Mouse (Mus musculus) cerebellum, adult 2 months (tissue): ENCODE results near the gene Pik3r1. TPM values are rescaled to one million over a fixed set of nuclear protein-coding genes. Genes with fewer than 3 reads are reported as not detected.

Source experiments
- DNase-seq, 2 experiments: peaks; one replicate each; pipeline ENCODE4 v3.0.0; 2021
- H3K27ac ChIP-seq: fragments of 200-500 bp; 2 replicates; pipeline ENCODE4 v1.5.1; 2012; ENCODE audit warnings: low read length, control low read depth, inconsistent platforms; ENCODE audit not compliant: insufficient read depth
- H3K27me3 ChIP-seq: fragments of 200-500 bp; 2 replicates; pipeline ENCODE4 v1.6.1; 2012; ENCODE audit warnings: inconsistent platforms, mild to moderate bottlenecking, low read length, moderate library complexity; ENCODE audit not compliant: control insufficient read depth, insufficient read depth
- H3K4me1 ChIP-seq: fragments of 200-500 bp; 2 replicates; pipeline ENCODE4 v1.6.1; 2011; ENCODE audit warnings: low read length; ENCODE audit not compliant: control insufficient read depth, insufficient read depth
- H3K4me3 ChIP-seq: fragments of 200-500 bp; replicated peaks from 2 replicates; pipeline ENCODE3; 2011; ENCODE audit warnings: mild to moderate bottlenecking, low read depth, low read length, control low read depth; ENCODE audit not compliant: insufficient read depth
- CTCF ChIP-seq: fragments of 200-500 bp; IDR thresholded peaks from 2 replicates; pipeline ENCODE4 v1.5.1; 2011; ENCODE audit warnings: low read depth, mild to moderate bottlenecking, control low read depth, low read length, moderate library complexity, borderline replicate concordance; ENCODE audit not compliant: insufficient read depth
- POLR2A ChIP-seq: fragments of 200-500 bp; IDR thresholded peaks from 2 replicates; pipeline ENCODE4 v1.6.1; 2011; ENCODE audit warnings: low read length, control low read depth, borderline replicate concordance; ENCODE audit not compliant: insufficient read depth
- WGBS: fragments of 180-500 bp; shearing (Covaris S2); methylation state at CpG from one replicate; pipeline ENCODE4 v1.1.7; 2018; 5-methylcytosine and 5-hydroxymethylcytosine counted together
- polyA plus RNA-seq: library from polyadenylated mRNA; depleted of rRNA; stranded (reverse); fragments of >200 nt; gene quantifications from 2 replicates; pipeline ENCODE4 v1.2.3, GENCODE M21; 2012

Gene Pik3r1
- polyA plus RNA-seq, 1 experiment, result 44.9 TPM

- no peak for TF ChIP-seq CTCF
- no peak for TF ChIP-seq POLR2A
- no peak overlapping the region for H3K4me3 ChIP-seq
- H3K27ac ChIP-seq, result no peak overlapping the region
- DNase-seq, result no peak
- no peaks in the 10 kb centered on the region for H3K27me3 ChIP-seq
- WGBS, result 94% methylated on average over 10 of the region's 10 CpGs
- H3K4me1 ChIP-seq, result no peaks in the 10 kb centered on the region
Observed at GRCm38 (mm10) chr13:101732675-101733074, 35.3 kb downstream of the Pik3r1 start.

GRCm38 (mm10) chr13:101731777-101732176 is 36.2 kb downstream of the Pik3r1 start:
- DNase-seq, result no peak
- TF ChIP-seq CTCF, result no peak
- TF ChIP-seq POLR2A, result no peak
- Histone ChIP-seq H3K4me1 (no peaks in the 10 kb centered on the region), H3K4me3 (no peak overlapping the region), H3K27ac (no peak overlapping the region), H3K27me3 (no peaks in the 10 kb centered on the region)
- 84% methylated on average over 7 of the region's 7 CpGs for WGBS

DNA sequence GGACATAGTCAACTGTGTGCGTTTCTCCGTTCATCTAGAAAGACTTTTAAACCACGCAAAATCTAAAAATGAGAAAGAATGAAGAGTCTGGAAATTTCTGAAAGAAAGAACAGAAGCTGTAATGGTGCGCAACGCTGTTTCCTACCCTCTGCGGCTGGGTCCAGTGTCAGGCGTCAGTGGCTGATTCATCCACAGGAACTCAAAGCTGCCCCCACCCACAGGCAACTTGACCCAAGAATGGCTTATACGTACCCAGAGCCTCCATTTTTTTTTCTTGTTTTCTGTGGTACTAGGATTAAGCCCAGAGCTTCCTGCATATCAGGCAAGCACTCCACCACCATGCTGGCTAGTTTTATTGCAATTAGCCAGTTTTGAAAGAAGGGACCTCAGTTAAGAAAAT is 37.7 kb downstream of the Pik3r1 start:
- 90% methylated on average over 8 of the region's 8 CpGs for WGBS
- DNase-seq, result no peak
- H3K27me3 ChIP-seq, result no peaks in the 10 kb centered on the region
- H3K27ac ChIP-seq, result no peak overlapping the region
- TF ChIP-seq CTCF (no peak), POLR2A (no peak)
- no peaks in the 10 kb centered on the region for H3K4me1 ChIP-seq
- H3K4me3 ChIP-seq, result no peak overlapping the region

DNA sequence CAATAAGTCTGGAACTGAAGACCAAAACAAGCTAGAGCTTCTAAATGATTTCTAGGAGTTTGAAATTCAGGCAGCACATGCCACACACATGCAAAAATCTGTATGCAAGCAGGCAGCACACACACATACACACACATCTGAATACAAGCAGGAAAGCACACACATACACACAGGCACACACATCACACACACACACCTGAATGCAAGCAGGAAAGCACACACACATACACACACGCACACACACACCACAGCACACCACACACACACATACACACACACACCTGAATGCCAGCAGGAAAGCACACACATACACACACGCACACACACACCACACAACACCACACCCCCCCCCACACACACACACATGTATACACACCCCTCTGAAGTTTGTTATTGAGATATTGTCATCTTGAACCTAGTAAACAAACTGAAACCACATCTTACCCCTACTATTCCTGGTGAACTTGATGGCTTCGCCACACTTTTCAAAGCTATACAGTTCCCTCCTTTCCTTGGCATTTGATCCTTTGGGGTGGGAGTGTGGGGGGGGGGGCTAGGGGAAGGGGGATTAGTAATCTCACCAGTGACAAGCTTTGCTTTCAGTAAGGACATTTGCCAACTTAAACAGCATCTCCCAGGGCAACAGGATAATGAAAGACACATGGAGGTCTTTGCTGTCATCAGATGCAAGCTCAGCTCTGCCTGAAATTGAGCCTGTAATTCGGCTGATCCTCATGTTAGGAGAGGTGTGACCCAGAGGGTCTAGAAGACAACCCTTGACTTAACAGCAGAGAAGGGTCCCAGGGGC is 38.6 kb downstream of the Pik3r1 start:
- H3K27ac ChIP-seq, result no peak overlapping the region
- H3K4me3 ChIP-seq, result no peak overlapping the region
- DNase-seq, result no peak
- 74% methylated on average over 4 of the region's 4 CpGs for WGBS
- TF ChIP-seq POLR2A (no peak), CTCF (no peak)
- no peaks in the 10 kb centered on the region for H3K27me3 ChIP-seq
- no peaks in the 10 kb centered on the region for H3K4me1 ChIP-seq

- WGBS, result 79% methylated on average over 7 of the region's 7 CpGs
- peak; percentile 41; the same call in 1 of the 2 replicates for TF ChIP-seq CTCF
- no peak for TF ChIP-seq POLR2A
- Histone ChIP-seq H3K4me1 (no peaks in the 10 kb centered on the region; the same call in 1 of the 2 replicates), H3K27ac (no peak overlapping the region), H3K4me3 (no peak overlapping the region), H3K27me3 (no peaks in the 10 kb centered on the region)
- no peak for DNase-seq
Observed at GRCm38 (mm10) chr13:101728816-101729215, 39.2 kb downstream of the Pik3r1 start.

DNA sequence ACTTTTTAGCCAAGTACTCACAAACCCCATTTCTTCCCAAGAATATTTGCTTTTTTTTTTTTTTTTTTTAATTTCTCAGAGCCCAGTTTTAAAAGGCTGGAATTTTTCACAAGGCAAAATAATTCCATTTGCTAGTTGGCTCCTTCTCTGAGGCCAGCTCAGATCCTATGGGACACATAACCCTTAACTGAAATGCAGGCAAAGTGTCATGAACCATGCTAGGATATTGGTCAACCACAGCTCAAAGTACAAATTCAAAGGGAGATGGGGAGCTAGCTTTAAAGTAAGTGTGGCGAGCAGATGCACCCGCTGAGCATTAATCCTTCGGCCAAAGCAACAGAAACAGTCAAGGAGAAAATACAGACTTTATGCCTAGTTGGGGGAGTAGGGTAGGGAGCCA is 39.7 kb downstream of the Pik3r1 start:
- TF ChIP-seq POLR2A (no peak), CTCF (no peak)
- H3K4me3 ChIP-seq, result no peak overlapping the region
- DNase-seq, result no peak

DNA sequence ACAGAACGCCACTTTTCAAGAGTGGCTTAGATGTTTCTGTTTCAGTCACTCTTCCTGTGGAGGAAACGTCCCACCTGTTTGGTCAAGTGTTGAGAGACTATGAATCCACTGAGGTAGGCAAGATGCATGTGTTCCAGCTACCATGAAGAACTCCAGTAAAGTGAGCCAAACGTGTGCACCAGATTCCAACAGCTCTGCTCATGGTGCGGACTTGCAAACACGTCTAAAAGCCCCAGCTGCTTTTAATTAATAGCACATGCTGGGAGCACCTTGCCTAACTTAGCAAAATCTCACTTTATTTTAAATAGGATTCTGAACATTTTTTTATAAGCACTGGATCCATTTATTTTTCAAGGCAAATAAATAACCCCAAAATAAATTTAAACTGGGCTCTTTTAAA is 40.2 kb downstream of the Pik3r1 start:
- peaks cover 3% of the 10 kb centered on the region; the same call in 1 of the 2 replicates for H3K4me1 ChIP-seq
- 73% methylated on average over 5 of the region's 5 CpGs for WGBS
- no peaks in the 10 kb centered on the region for H3K27me3 ChIP-seq
- H3K27ac ChIP-seq, result no peak overlapping the region
- TF ChIP-seq POLR2A, result no peak
- no peak for TF ChIP-seq CTCF
- no peak overlapping the region for H3K4me3 ChIP-seq
- DNase-seq, result no peak

More for the DNA sequence above, 39.7 kb downstream of the Pik3r1 start:
- no peaks in the 10 kb centered on the region for H3K27me3 ChIP-seq
- peaks cover 1% of the 10 kb centered on the region; the same call in 1 of the 2 replicates for H3K4me1 ChIP-seq
- 70% methylated on average over 3 of the region's 3 CpGs for WGBS
- no peak overlapping the region for H3K27ac ChIP-seq

DNA sequence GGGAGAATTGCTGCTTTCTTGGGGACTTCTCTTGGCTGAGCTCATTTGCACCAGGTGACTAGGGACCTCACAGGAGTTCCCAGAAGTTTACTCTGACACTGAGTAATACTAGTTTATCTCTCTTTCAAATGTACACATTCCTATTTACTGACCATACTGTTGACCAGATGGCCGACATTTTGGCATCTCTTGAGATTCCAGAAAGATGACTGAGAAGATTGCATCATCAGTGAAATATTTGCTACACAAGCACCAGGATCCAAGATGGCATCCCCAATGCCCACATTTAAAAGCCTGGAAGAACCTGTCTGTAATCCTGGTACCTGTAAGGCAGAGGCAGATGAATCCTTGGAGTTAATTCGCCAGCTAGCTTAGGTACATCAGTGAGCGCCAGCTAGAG is 41.1 kb downstream of the Pik3r1 start:
- no peak overlapping the region for H3K4me3 ChIP-seq
- WGBS, result 86% methylated on average over 3 of the region's 3 CpGs
- H3K27ac ChIP-seq, result no peak overlapping the region
- peaks cover 10% of the 10 kb centered on the region; the same call in 1 of the 2 replicates for H3K4me1 ChIP-seq
- TF ChIP-seq CTCF (no peak), POLR2A (no peak)
- H3K27me3 ChIP-seq, result no peaks in the 10 kb centered on the region
- DNase-seq, result no peak
